Mouse (Mus musculus) splenic B cell, adult 2 months (primary cell): Measurements from ENCODE around the gene Noxred1.
"Not testable (repeated sequence)": the region's sequence is repeated elsewhere in the genome, so short reads cannot be mapped to it uniquely, and the experiment has no call there.

Experiments used
- DNase-seq: peaks from one replicate; pipeline ENCODE4 v3.0.0-alpha.2; 2011; ENCODE audit warnings: low read depth, low spot score
- H3K27me3 ChIP-seq: 2 replicates; pipeline ENCODE4 v1.6.1; 2012; ENCODE audit warnings: mild to moderate bottlenecking, low read length, moderate library complexity, mixed read lengths; ENCODE audit not compliant: control insufficient read depth, poor library complexity, insufficient read depth, severe bottlenecking
- H3K36me3 ChIP-seq: 2 replicates; pipeline ENCODE4 v1.6.1; 2012; ENCODE audit warnings: mild to moderate bottlenecking, low read length, moderate library complexity, mixed read lengths; ENCODE audit not compliant: control insufficient read depth, poor library complexity, insufficient read depth, severe bottlenecking

The Noxred1 gene

DNA sequence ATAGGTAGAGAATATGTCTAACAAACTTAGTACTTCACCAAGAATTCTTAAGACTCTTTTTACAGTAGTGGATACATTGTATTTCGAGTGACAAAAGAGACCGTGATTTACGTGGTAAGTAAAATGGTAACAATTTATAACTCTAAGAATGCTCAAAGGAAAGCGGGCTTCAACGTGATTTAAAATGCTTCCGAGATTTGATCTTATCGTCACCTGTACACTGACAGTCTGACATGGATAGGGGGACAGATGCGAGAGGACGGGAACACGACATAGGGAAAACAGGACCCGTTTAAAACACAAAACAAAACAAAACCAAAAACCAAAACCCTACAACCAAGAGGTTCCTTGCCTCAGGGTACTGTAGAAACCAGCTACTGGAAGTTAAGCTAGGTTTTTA, 26.9 kb upstream of the Noxred1 start:
- H3K36me3 ChIP-seq = peaks cover 11% of the 10 kb centered on the region
- no peak for DNase-seq
- H3K27me3 ChIP-seq = no peaks in the 10 kb centered on the region

DNA sequence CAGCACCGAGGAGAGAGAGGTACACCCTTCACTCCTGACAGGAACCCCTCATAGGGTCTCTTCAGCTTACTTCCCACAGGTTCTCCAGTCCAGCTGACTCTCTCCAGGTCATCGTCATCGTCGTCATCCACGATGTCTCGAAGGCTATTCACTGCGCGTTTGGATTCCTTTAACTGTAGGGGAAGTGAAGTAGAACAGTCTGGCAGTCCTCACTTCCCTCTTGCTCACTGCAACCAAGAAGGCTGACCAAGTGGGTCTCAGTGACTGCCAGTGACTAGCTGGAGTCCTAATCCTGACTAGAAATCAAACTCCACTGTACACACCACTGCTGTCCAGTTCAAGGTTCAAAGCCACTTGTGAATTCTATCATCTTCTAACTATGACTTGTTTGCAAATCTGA, 22.0 kb upstream of the Noxred1 start:
- peaks cover 21% of the 10 kb centered on the region for H3K36me3 ChIP-seq
- no peak for DNase-seq
- no peaks in the 10 kb centered on the region for H3K27me3 ChIP-seq

DNA sequence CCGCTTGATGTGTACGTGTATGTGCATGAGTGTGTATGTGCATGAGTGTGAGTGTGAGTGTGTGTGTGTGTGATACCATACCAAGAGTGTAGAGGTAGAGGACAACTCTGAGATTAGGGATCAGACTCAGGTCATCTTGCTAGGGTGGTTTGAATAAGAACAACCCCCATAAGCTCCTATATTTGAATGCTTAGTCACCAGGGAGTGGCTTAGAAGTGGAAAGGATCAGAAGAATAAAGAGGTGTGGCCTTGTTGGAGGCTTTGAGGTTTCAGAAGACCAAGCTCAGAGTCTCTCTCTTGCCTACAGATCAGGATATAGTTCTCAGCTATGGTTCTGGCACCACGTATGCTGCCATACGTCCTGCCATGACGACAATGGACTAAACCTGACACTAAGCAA, 18.1 kb upstream of the Noxred1 start:
- no peaks in the 10 kb centered on the region for H3K27me3 ChIP-seq
- H3K36me3 ChIP-seq = peaks cover 26% of the 10 kb centered on the region
- no peak for DNase-seq

DNA sequence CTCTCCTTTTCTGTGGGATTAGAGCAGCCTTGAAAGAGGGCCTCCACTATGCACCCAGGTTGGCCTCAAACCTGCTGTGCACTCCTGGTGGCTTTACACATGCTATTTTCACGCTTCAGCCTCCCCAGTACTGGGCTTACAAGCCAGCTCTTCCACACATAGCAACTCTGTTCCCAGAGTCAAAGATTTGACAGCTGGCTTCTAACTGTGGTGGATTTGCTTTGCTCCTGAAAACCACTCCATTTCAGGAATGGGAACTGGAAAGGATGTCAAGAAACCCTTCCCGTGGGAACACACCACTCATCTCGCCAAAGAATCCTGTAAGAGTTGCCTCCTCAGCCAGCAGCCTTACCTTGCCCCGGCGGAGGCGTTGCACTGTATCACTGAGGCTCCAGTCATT, 15.3 kb upstream of the Noxred1 start:
- Histone ChIP-seq H3K36me3 (peaks cover 23% of the 10 kb centered on the region), H3K27me3 (no peaks in the 10 kb centered on the region)
- DNase-seq = no peak

DNA sequence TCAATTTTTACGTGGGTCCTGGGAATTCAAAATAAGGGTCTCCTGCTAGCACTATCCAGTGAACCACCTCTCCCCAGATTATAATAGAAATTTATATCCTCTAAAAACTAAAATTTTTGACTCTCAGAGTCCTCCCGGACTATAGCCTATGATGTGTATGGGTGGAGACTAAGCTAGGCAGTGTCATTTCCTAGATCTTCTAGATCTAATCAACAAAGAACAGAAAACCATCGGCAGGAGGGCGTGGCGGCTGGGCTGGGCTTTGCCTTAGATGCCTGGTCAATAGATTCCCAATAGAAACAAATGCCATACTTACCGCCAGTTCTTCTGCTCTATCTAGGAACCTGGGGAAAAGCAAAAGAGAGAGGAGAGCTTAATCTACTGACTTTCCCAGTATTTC, 11.6 kb upstream of the Noxred1 start:
- no peak for DNase-seq
- Histone ChIP-seq H3K27me3 (no peaks in the 10 kb centered on the region), H3K36me3 (peaks cover 14% of the 10 kb centered on the region)

DNA sequence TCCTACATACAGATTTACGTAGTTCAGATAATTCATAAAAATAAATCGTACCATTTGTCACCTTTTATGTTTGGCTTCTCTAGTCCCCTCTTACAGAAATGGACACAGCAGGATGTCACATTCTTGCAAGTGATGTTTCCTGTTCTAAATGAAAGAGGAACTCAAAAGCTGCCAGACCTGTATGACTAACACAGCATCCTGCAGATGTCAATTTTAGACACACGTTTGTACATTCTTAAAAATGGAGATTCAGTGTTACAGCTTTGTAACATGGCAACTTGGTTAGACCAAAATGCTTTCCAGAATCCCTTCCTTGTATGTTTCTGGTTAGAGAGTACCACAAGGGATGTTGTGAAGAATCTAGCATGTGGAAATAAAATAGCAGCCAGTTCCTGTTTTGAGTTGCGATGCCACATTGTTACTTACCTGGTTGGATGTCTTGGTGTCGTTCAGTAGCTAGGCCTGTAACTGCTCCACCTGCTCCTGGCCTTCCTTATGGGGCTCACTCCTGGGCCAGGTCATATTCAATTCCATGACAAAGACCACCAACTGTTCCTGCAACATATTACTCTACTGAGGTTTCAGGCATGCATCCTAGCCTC, 1.5 kb downstream of the Noxred1 start:
- Histone ChIP-seq H3K27me3 (no peaks in the 10 kb centered on the region), H3K36me3 (peaks cover 10% of the 10 kb centered on the region; the same call in 1 of the 2 replicates)
- peak; percentile 68 for DNase-seq

DNA sequence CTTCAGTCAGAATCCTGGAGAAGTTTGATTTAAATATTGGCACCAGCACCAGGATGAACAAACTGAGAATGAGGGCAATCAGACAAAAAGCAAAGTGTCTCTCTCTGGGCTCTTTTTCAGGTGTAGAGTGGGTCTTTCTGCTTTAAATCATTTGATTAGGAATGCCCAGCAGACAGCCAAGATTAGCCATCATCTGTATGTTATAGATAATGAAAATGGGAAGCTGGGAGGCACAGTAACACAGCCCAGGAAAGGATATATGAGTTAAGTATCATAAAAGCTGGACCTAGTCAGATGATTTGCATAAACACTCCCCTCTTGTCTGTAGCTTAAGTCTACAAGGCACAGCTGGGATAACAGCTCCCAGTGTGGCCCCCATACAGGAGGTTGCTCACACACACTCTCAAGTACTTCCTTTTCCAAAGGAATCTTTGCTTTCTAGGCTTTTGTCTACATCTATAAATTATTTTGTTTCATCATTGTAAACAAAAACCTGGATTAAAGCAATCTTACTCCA, 8.1 kb downstream of the Noxred1 start:
- no peaks in the 10 kb centered on the region for H3K36me3 ChIP-seq

DNA sequence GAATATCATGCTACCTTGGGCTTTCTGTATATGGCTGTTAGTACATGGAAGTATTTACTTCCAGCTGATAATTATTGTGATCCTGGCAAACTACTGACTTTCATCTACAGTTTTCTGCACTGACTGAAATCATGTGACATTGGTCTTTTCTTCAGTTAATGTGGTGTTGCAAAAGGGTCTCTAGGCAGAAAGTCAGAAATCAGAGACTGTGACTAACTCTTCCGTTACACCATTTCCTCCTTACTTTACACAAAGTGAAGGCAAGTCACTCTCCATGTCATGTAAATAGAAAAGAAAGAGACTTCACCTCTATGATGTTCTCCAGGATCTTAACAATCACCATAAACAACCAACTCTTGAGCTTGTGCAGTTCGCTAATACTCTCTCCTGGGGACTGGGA, 8.9 kb downstream of the Noxred1 start:
- Histone ChIP-seq H3K27me3 (no peaks in the 10 kb centered on the region), H3K36me3 (no peaks in the 10 kb centered on the region)
- DNase-seq = no peak

More for the DNA sequence above, 8.1 kb downstream of the Noxred1 start:
- H3K27me3 ChIP-seq = no peaks in the 10 kb centered on the region
- no peak for DNase-seq

DNA sequence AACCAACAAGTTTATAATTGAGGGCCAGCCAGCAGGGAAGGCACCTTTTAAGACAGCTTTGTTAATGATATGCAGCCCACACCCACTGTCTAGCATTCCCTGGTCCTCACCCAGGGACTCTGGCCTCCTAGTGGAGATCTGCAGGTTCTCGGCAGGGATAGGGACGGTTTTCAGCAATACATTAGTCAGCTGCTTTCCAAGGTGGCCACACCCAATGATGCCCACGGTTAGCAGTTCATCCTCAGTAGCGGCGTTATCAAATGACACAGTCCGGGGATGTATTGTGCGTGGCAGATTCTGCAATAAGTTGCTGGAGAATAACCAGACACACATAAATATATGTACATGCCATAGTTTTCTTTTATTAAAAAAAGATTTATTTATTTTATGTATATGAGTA, 11.7 kb downstream of the Noxred1 start:
- H3K27me3 ChIP-seq = no peaks in the 10 kb centered on the region
- H3K36me3 ChIP-seq = no peaks in the 10 kb centered on the region
- DNase-seq = no peak

DNA sequence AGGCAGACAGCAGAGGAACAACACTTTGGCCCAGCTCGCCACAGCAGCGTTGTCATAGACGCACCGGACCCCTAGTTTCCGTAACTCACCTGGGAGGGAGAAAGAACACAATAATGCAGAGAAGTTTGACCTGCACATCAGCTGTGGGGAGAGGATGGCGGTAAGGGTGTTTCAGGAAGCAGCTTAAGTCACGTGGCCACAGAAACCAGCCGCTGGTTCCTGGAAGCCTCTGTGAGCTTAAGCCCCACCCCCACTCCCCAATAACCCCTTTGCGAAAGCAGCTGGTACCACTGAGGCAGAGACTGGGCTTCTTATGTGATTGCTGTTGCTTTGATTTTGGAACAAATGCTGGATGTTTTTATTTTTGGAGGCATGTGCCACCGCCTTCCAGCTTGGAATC, 13.6 kb downstream of the Noxred1 start:
- H3K27me3 ChIP-seq = no peaks in the 10 kb centered on the region
- DNase-seq = no peak
- peaks cover 3% of the 10 kb centered on the region; the same call in 1 of the 2 replicates for H3K36me3 ChIP-seq

DNA sequence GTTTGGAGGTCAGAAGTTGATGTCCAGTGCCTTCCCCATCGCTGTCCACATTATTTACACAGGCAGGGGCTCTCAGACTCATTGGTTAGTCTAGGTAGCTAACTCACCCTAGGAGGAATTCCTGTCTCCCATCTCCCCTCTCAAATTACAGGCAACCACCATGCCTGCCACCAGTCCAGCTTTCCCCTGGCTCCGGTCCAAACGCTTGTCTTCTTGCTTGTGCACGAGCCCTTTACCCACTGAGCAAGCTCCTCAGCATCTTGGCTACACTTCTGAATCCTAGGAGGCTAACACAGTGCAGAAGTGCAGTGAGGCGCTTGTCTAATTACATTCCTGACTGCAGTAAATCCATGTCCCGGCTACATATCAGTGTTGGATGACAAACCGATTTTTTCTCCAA, 19.2 kb downstream of the Noxred1 start:
- no peak for DNase-seq
- Histone ChIP-seq H3K27me3 (no peaks in the 10 kb centered on the region), H3K36me3 (peaks cover 3% of the 10 kb centered on the region; the same call in 1 of the 2 replicates)

DNA sequence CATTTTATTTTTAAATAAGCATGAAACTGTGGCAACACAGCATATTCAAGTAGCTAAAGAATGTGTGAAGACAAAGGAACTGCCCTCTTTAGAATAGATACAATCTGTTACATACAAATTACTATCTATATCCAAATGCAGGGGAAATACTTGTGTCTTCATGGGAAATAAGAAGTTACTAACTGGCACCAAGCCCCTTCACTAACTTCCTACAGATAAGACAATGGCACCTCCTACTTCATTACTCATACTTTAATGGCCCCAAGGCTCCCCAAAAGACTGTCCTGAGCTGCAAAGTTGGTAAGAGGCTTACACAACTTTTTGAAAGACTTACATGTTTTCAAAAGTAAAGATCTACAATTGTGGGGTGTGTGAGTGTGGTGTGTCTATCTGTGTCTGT, 20.9 kb downstream of the Noxred1 start:
- Histone ChIP-seq H3K36me3 (peaks cover 3% of the 10 kb centered on the region; the same call in 1 of the 2 replicates), H3K27me3 (no peaks in the 10 kb centered on the region)
- no peak for DNase-seq

DNA sequence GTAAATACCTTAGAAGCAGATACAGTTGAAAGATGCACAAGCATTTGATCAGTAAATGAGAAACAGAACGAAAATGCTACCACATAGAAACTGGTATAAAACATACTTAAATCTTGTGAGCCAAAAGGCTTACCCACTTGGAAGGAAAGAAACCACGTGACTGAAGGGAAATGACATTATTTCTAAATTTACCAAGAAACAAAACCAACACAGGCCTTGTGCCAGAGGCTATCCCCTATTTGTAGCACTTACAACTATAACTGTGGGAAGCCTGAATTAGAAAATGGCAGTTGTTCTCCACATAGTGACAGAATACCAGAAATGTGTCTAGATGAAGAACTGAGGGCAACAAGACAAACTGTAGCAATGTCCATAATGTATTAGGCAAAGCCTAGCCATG, 22.5 kb downstream of the Noxred1 start:
- DNase-seq = no peak
- Histone ChIP-seq H3K36me3 (peaks cover 1% of the 10 kb centered on the region; the same call in 1 of the 2 replicates), H3K27me3 (no peaks in the 10 kb centered on the region)

DNA sequence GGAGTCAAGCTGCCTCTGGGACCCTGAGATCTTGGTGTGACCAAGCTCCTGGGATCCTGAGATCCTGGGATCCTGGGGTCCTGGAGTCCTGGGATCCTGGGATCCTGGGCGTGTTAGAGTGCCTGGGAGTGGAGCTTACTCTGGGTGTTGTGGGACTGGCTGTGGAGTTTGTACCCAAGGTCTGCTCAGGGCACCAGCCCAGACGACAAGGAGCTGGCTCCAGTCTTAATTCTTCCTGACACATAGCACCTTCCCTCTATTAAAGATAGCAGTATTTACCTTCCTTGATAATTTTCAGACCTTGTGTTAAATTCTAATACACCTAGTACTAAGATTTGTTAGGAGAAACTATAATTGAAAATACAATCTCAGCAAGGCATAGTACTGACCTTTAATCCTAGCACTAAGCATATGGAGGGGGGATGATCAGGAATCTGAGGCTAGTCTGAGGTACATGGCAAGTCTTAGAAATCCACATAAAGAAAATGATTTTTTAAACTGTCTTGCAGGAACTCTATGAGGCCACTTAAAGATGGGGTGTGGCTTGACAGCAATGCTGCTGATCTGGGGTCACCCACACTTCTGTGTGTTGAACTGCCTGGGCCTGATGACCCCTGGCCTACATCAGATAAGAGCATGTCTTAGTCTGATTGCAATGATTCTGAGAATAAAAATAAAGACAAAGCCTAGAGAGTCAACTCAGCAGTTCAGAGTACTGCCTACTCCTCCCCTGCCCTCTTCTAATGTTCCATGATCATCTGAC, 25.5 kb downstream of the Noxred1 start:
- DNase-seq = no peak
- Histone ChIP-seq H3K36me3 (no peaks in the 10 kb centered on the region), H3K27me3 (no peaks in the 10 kb centered on the region)

DNA sequence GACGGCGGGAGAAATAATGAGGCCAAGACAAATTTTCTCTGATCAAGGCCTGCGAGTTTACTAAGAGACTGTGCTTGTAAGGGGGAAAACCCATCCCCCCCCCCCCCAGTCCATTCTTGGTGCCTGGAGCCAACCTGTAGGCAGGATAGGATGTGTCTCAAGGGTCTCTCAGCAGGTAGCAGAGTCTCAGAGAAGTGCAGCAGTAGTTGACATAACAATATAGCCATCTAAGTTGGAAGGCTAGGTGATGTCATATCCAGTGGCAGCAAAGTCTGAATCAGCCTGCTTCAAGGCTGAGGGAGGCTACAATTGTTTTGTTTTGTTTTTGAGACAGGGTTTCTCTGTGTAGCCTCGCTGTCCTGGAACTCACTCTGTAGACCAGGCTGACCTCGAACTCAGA, 32.7 kb downstream of the Noxred1 start:
- DNase-seq, H3K27me3 ChIP-seq, H3K36me3 ChIP-seq: not testable (repeated sequence)
